8 mouse cellular contexts compared by ENCODE assay signal in genomic region chr9:106345167-106345566, GRCm38 (mm10). TPM values are rescaled to one million over a fixed set of nuclear protein-coding genes. Genes with fewer than 3 reads are reported as not detected.
DNase-seq lines count a peak whose midpoint lies in the region; ATAC-seq and TF ChIP-seq lines count a peak whose summit lies in the region.

No protein-coding gene starts in this region.

- no peaks in the 10 kb centered on the region for H3K9me3 ChIP-seq in heart, embryonic 14.5 days (ENCODE audit: control insufficient read depth, low read length)
- no peaks in the 10 kb centered on the region for H3K9me3 ChIP-seq in limb, embryonic 14.5 days (ENCODE audit: control insufficient read depth, low read length)

- H3K4me1 ChIP-seq in heart, embryonic 14.5 days (ENCODE audit: control insufficient read depth in 2 of 2, insufficient read depth in 2 of 2, low read length in 2 of 2) = peaks cover 19 to 23% of the 10 kb centered on the region in 2 experiments
- peaks cover 80% of the 10 kb centered on the region for H3K4me1 ChIP-seq in limb, embryonic 14.5 days (ENCODE audit: control insufficient read depth, insufficient read depth, low read length)

- peak; percentile 58 for DNase-seq in right cerebral cortex, postnatal 25 days
- no peak for DNase-seq in right cerebral cortex, postnatal 4 days
- DNase-seq in cerebellum, postnatal 25 days = peak; percentile 56 to 76
- peak; percentile 69 for DNase-seq in limb, embryonic 14.5 days (ENCODE audit: low spot score)
- DNase-seq in skeletal muscle tissue, adult 2 months (ENCODE audit: low read depth, low spot score) = peak; percentile 68
- no peak for DNase-seq in layer of hippocampus, adult 9-10 months (ENCODE audit: low spot score)
- DNase-seq in natural killer cell, adult 2 months (ENCODE audit: low spot score in 2 of 2) = no peak

- H3K27ac ChIP-seq in heart, embryonic 14.5 days (replicated peaks in 1 of 2; ENCODE audit: control insufficient read depth in 1 of 2, insufficient read depth in 1 of 2, low read depth in 2 of 2, low read length in 2 of 2) = peak overlapping the region; percentile 49 to 58
- H3K27ac ChIP-seq in limb, embryonic 14.5 days (replicated peaks; ENCODE audit: low read depth, low read length) = peak overlapping the region; percentile 61

- H3K4me3 ChIP-seq in heart, embryonic 14.5 days (ENCODE audit: control insufficient read depth in 1 of 2, insufficient read depth in 1 of 2, low read depth in 1 of 2, low read length in 2 of 2) = no peak overlapping the region
- no peak overlapping the region for H3K4me3 ChIP-seq in limb, embryonic 14.5 days (replicated peaks; ENCODE audit: low read length)

- ATAC-seq in heart, embryonic 14.5 days (ENCODE audit: insufficient number of reproducible peaks, insufficient read depth, low FRiP score, low read depth) = 0 out of 2 replicates have a peak, but pooled peaks have one; percentile 22
- no peak for ATAC-seq in limb, embryonic 14.5 days (ENCODE audit: low FRiP score, low read depth)

- 16% methylated on average over 6 of the region's 6 CpGs for WGBS in heart, embryonic 14.5 days
- 38% methylated on average over 6 of the region's 6 CpGs for WGBS in limb, embryonic 14.5 days

- H3K27me3 ChIP-seq in heart, embryonic 14.5 days (ENCODE audit: control insufficient read depth, insufficient read depth, low read length) = no peaks in the 10 kb centered on the region
- H3K27me3 ChIP-seq in limb, embryonic 14.5 days (ENCODE audit: control insufficient read depth, insufficient read depth, low read length) = no peaks in the 10 kb centered on the region

- TF ChIP-seq POLR2A in limb, embryonic 14.5 days (IDR thresholded peaks at IDR 0.05; ENCODE audit: borderline replicate concordance, extremely low read depth, insufficient read depth, insufficient read length) = no peak

- H3K9ac ChIP-seq in heart, embryonic 14.5 days (ENCODE audit: low read length) = peak overlapping the region; percentile 57
- no peak overlapping the region for H3K9ac ChIP-seq in limb, embryonic 14.5 days (ENCODE audit: low read depth, low read length, severe bottlenecking)

- no peaks in the 10 kb centered on the region for H3K36me3 ChIP-seq in heart, embryonic 14.5 days (ENCODE audit: control insufficient read depth, insufficient read depth, low read length)
- no peaks in the 10 kb centered on the region for H3K36me3 ChIP-seq in limb, embryonic 14.5 days (ENCODE audit: control insufficient read depth, insufficient read depth, low read length)

- H3K4me2 ChIP-seq in heart, embryonic 14.5 days (ENCODE audit: low read length) = peak overlapping the region; percentile 35
- no peak overlapping the region for H3K4me2 ChIP-seq in limb, embryonic 14.5 days (replicated peaks; ENCODE audit: low read depth, low read length, severe bottlenecking)

RNA-seq across cellular contexts. Expression of gene Dusp7, which starts 23.3 kb away (rescaled TPM):
- polyA plus RNA-seq in heart, embryonic 14.5 days (2014; fragmentation: Nextera tagmentation; extraction: Ambion mirVana) = 16.4 and 19.8 TPM in 2 replicates
- 130 and 180 TPM in 2 replicates for polyA plus RNA-seq in limb, embryonic 14.5 days (2012; rRNA removed)
- 73.0 and 84.1 TPM in 2 replicates for polyA plus RNA-seq in limb, embryonic 14.5 days (2014; fragmentation: Nextera tagmentation; extraction: Ambion mirVana)

Comparison
In these comparisons a context has a peak if more than half of its experiments do, and no peak if none do; other contexts are left out.
1. DNase-seq: peak in right cerebral cortex, postnatal 25 days (single experiment), cerebellum, postnatal 25 days (2 of 2), limb, embryonic 14.5 days (single experiment) and skeletal muscle tissue, adult 2 months (single experiment); none in right cerebral cortex, postnatal 4 days (single experiment), layer of hippocampus, adult 9-10 months (single experiment) and natural killer cell, adult 2 months (0 of 2).